Mouse (Mus musculus): ENCODE measurements at regions not wholly inside any gene's neighbourhood (a gene's known extent, or its start where the extent isn't known, plus 50 kb on each side); places are given as distances from the start of the nearest gene placed in this dataset.

DNA sequence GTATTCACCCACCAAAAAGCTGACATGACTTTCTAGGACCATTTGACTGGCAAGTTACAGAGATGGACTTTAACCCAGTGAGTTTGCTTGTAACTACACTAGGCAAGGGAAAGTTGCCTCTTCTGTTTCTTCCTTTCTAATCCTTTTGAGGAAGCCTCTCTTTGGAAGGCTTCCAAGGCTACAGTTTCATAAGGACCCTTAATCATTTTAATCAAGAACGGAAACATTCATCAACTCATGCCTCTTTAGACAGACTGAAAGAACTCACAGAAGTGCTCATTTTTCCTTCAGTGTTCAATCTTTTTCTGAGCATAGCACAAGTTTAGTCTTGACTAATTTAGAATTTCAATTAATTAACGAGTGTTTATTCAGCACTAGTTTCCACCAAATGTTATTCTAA lies 84.2 kb downstream of the Ddx1 start:
- no peaks in the 10 kb centered on the region for H3K36me3 ChIP-seq (ENCODE audit: control insufficient read depth, insufficient read depth, low read length)
- H3K27me3 ChIP-seq (ENCODE audit: control insufficient read depth, insufficient read depth, low read length) = no peaks in the 10 kb centered on the region
- 27% methylated on average over 2 of the region's 2 CpGs for WGBS
- TF ChIP-seq CTCF (IDR thresholded peaks at IDR 0.05; ENCODE audit: borderline replicate concordance, control insufficient read depth, extremely low read depth, insufficient read depth, low read length, poor library complexity) = no peak
- no peak for TF ChIP-seq POLR2A (IDR thresholded peaks at IDR 0.05; ENCODE audit: control insufficient read depth, extremely low read depth, insufficient read depth, low read length, poor library complexity)
- no peak overlapping the region for H3K4me3 ChIP-seq (ENCODE audit: control insufficient read depth, insufficient read depth, low read length)
- H3K27ac ChIP-seq (ENCODE audit: control insufficient read depth, insufficient read depth, low read length) = no peak overlapping the region
- no peak for DNase-seq
- no peaks in the 10 kb centered on the region for H3K4me1 ChIP-seq (replicated peaks; ENCODE audit: control insufficient read depth, insufficient read depth, low read length)

DNA sequence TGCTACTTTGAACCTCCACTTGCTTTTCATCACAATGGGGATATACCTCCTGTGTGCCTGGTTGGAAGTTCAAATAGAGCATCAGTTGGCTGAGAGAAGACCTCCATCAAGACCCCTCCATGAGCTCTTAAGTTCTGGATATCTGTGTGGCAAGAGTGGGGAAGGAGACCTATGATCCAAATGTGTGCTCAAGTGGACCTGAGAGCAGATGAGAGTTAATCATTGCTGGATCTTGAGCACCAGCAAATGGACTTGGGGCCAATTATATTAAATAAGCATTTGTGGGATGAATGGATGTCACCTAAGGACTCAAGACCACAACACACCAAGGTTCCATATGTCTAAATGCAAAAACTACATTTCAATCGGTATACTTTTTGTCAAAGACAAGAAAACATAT lies 88.0 kb downstream of the Ddx1 start:
- no peak overlapping the region for H3K4me3 ChIP-seq (ENCODE audit: control insufficient read depth, insufficient read depth, low read length)
- no peaks in the 10 kb centered on the region for H3K27me3 ChIP-seq (ENCODE audit: control insufficient read depth, insufficient read depth, low read length)
- no peaks in the 10 kb centered on the region for H3K36me3 ChIP-seq (ENCODE audit: control insufficient read depth, insufficient read depth, low read length)
- DNase-seq = no peak
- TF ChIP-seq POLR2A (IDR thresholded peaks at IDR 0.05; ENCODE audit: control insufficient read depth, extremely low read depth, insufficient read depth, low read length, poor library complexity) = no peak
- TF ChIP-seq CTCF (IDR thresholded peaks at IDR 0.05; ENCODE audit: borderline replicate concordance, control insufficient read depth, extremely low read depth, insufficient read depth, low read length, poor library complexity) = no peak
- H3K27ac ChIP-seq (ENCODE audit: control insufficient read depth, insufficient read depth, low read length) = no peak overlapping the region
- H3K4me1 ChIP-seq (replicated peaks; ENCODE audit: control insufficient read depth, insufficient read depth, low read length) = no peaks in the 10 kb centered on the region
- 85% methylated on average over 1 of the region's 1 CpGs for WGBS

DNA sequence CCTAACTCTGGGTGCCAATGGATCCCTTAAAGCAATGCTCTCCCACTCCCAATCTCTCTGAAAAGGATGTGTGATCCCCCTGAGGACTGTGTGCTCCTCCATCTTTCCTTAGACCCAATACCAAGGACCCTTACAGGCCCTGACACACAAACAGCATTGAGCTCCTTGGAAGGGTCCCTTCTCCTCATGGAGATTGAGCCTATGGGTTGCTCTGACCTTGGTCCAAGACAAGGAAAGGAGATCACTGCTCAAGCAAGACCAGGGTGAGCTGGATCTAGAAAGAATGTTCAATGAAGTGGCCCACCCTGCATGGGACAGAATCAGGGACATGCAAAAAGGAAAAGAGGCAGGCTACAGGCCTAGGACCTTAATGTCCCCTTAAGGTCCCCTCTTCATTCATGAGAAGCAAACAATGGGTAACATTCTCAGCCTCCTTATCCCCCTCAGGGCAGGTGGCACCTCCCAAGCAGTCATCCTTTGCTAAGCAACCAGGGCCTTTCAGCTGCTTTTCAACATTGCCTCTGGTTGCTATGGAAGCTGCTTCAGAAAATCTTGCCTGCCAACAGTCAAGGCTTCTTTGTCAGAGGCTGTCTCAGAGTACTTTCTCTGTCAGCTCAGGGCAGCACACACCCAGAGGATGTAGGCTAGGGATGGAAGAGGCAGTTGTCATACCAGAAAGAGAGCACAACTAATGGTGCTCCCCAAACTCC lies 89.5 kb downstream of the Ddx1 start:
- no peaks in the 10 kb centered on the region for H3K4me1 ChIP-seq (replicated peaks; ENCODE audit: control insufficient read depth, insufficient read depth, low read length)
- H3K27ac ChIP-seq (ENCODE audit: control insufficient read depth, insufficient read depth, low read length) = no peak overlapping the region
- H3K36me3 ChIP-seq (ENCODE audit: control insufficient read depth, insufficient read depth, low read length) = no peaks in the 10 kb centered on the region
- no peak for DNase-seq
- no peaks in the 10 kb centered on the region for H3K27me3 ChIP-seq (ENCODE audit: control insufficient read depth, insufficient read depth, low read length)
- H3K4me3 ChIP-seq (ENCODE audit: control insufficient read depth, insufficient read depth, low read length) = no peak overlapping the region
- TF ChIP-seq CTCF (IDR thresholded peaks at IDR 0.05; ENCODE audit: borderline replicate concordance, control insufficient read depth, extremely low read depth, insufficient read depth, low read length, poor library complexity) = no peak
- TF ChIP-seq POLR2A (IDR thresholded peaks at IDR 0.05; ENCODE audit: control insufficient read depth, extremely low read depth, insufficient read depth, low read length, poor library complexity) = no peak

DNA sequence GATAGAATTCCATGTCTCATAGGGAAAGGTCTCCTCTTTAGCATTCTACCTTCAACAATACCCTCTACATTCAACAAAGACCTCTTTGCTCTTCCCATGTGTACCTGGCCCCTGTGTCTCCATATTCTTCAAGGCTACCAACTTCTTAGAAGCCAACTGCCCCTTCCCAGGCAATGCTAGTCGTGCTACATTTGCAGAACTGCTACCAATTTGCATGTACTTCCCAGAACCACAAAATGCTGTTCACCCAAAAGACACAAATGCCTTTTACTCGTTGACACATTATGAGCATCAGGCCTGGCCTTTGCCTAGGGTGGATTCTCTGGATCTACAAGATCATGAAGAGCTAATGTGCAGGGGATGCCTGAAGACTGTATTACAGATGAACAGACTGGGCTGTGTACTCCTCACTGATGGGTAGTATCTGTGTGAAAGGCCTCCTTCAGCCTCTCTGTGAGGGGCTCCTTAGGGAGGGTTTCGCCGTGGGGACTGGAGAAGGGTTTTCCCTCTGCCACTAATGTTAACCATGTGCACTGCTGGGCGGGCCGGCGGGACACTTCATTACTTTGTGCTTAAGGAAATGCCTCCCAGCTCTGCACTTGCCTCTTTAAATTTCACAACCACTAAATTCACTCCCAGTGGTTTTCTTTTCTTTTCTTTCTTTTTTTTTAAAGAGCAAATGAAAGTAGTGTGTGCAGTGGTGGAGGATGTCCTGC lies 91.2 kb downstream of the Ddx1 start:
- 69% methylated on average over 7 of the region's 7 CpGs for WGBS
- no peaks in the 10 kb centered on the region for H3K36me3 ChIP-seq (ENCODE audit: control insufficient read depth, insufficient read depth, low read length)
- H3K27ac ChIP-seq (ENCODE audit: control insufficient read depth, insufficient read depth, low read length) = no peak overlapping the region
- no peaks in the 10 kb centered on the region for H3K27me3 ChIP-seq (ENCODE audit: control insufficient read depth, insufficient read depth, low read length)
- DNase-seq = no peak
- no peak for TF ChIP-seq POLR2A (IDR thresholded peaks at IDR 0.05; ENCODE audit: control insufficient read depth, extremely low read depth, insufficient read depth, low read length, poor library complexity)
- no peak for TF ChIP-seq CTCF (IDR thresholded peaks at IDR 0.05; ENCODE audit: borderline replicate concordance, control insufficient read depth, extremely low read depth, insufficient read depth, low read length, poor library complexity)
- H3K4me3 ChIP-seq (ENCODE audit: control insufficient read depth, insufficient read depth, low read length) = no peak overlapping the region
- no peaks in the 10 kb centered on the region for H3K4me1 ChIP-seq (replicated peaks; ENCODE audit: control insufficient read depth, insufficient read depth, low read length)

DNA sequence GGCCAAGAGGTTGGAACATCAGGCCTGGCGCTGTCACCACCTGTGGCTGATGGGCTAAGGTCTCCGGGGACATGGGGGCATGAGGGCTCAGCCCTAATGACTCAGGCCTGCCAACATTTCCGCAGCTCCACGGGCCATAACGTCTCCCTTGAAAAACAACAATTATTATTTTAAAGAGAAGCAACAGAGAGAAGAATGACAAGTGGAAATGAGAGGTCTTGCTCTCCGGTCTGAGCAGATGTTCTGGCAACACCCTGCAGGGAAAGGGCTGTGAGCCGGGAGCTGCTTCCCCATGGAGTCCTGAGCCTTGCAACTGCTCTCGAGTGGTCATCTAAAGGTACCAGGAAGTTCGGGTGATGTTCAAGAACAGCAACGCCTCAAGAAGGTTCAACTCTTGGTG lies 91.9 kb downstream of the Ddx1 start:
- no peak for DNase-seq
- Histone ChIP-seq H3K4me1 (replicated peaks; ENCODE audit: control insufficient read depth, insufficient read depth, low read length) (no peaks in the 10 kb centered on the region), H3K27me3 (ENCODE audit: control insufficient read depth, insufficient read depth, low read length) (no peaks in the 10 kb centered on the region), H3K36me3 (ENCODE audit: control insufficient read depth, insufficient read depth, low read length) (no peaks in the 10 kb centered on the region), H3K27ac (ENCODE audit: control insufficient read depth, insufficient read depth, low read length) (no peak overlapping the region), H3K4me3 (ENCODE audit: control insufficient read depth, insufficient read depth, low read length) (no peak overlapping the region)
- 92% methylated on average over 10 of the region's 10 CpGs for WGBS
- TF ChIP-seq CTCF (IDR thresholded peaks at IDR 0.05; ENCODE audit: borderline replicate concordance, control insufficient read depth, extremely low read depth, insufficient read depth, low read length, poor library complexity) (no peak), POLR2A (IDR thresholded peaks at IDR 0.05; ENCODE audit: control insufficient read depth, extremely low read depth, insufficient read depth, low read length, poor library complexity) (no peak)

DNA sequence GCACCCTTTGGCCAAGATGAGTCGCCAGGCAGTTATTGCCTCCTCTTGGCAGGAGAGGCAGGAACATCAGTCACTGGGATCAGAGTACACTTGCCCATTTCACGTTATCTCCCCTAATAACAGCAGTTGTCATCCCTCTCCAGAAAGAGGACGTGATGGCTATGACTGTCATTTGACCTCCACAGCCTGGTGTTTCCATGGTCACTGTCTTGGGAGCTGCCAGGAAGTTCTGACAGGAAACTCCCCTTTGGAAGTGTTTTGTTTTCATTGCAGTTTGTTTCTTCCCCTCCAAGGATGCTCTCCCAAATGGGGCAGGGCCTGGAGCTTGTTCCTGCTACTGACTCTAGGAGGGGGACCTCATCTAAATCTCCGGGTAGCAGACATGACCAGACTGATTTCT lies 98.3 kb downstream of the Ddx1 start:
- no peak for DNase-seq
- H3K4me3 ChIP-seq (ENCODE audit: control insufficient read depth, insufficient read depth, low read length) = no peak overlapping the region
- no peak overlapping the region for H3K27ac ChIP-seq (ENCODE audit: control insufficient read depth, insufficient read depth, low read length)
- H3K27me3 ChIP-seq (ENCODE audit: control insufficient read depth, insufficient read depth, low read length) = no peaks in the 10 kb centered on the region
- TF ChIP-seq POLR2A (IDR thresholded peaks at IDR 0.05; ENCODE audit: control insufficient read depth, extremely low read depth, insufficient read depth, low read length, poor library complexity) = no peak
- no peak for TF ChIP-seq CTCF (IDR thresholded peaks at IDR 0.05; ENCODE audit: borderline replicate concordance, control insufficient read depth, extremely low read depth, insufficient read depth, low read length, poor library complexity)
- no peaks in the 10 kb centered on the region for H3K4me1 ChIP-seq (replicated peaks; ENCODE audit: control insufficient read depth, insufficient read depth, low read length)
- WGBS = 82% methylated on average over 4 of the region's 4 CpGs
- H3K36me3 ChIP-seq (ENCODE audit: control insufficient read depth, insufficient read depth, low read length) = no peaks in the 10 kb centered on the region
